Mouse (Mus musculus) MEL (cell line): ENCODE measurements around the gene Trmt1. TPM values are rescaled to one million over a fixed set of nuclear protein-coding genes. Genes with fewer than 3 reads are reported as not detected.

ENCODE experiments used
- DNase-seq: peaks from one replicate; pipeline ENCODE4 v3.0.0; 2011; ENCODE audit warnings: low read depth, low spot score
- H3K27ac ChIP-seq: 2 replicates; pipeline ENCODE4 v1.5.1; 2012; ENCODE audit warnings: low read depth, mild to moderate bottlenecking, control low read depth, low read length, moderate library complexity; ENCODE audit not compliant: control insufficient read depth
- H3K27me3 ChIP-seq, 2 experiments: fragments of 150-350 bp in 1 of 2; sonication (generic) in 1 of 2; 2 replicates each; pipeline ENCODE4 v1.6.1; 2012; ENCODE audit warnings: low read length in 2 of 2, mild to moderate bottlenecking in 2 of 2, improper control_type of control experiment in 1 of 2, moderate library complexity in 1 of 2; ENCODE audit not compliant: insufficient read depth in 2 of 2, control insufficient read depth in 1 of 2
- H3K36me3 ChIP-seq, 2 experiments: 2 replicates each; pipeline ENCODE4 v1.6.1; 2012 to 2014; ENCODE audit warnings: low read length in 2 of 2, improper control_type of control experiment in 1 of 2, inconsistent platforms in 1 of 2, mild to moderate bottlenecking in 1 of 2; ENCODE audit not compliant: insufficient read depth in 2 of 2, control insufficient read depth in 1 of 2
- H3K4me1 ChIP-seq, 2 experiments: fragments of 150-350 bp in 1 of 2; sonication (generic) in 1 of 2; 2 replicates each; pipeline ENCODE4 v1.6.1; 2012; ENCODE audit warnings: low read length in 2 of 2, improper control_type of control experiment in 1 of 2, mild to moderate bottlenecking in 1 of 2; ENCODE audit not compliant: insufficient read depth in 2 of 2, control insufficient read depth in 1 of 2
- H3K4me3 ChIP-seq, 2 experiments: fragments of 150-350 bp in 1 of 2; sonication (generic) in 1 of 2; 2 replicates each; pipeline ENCODE4 v1.5.1; 2012; ENCODE audit warnings: low read depth in 2 of 2, low read length in 2 of 2, mild to moderate bottlenecking in 2 of 2, moderate library complexity in 2 of 2, control low read depth in 1 of 2, improper control_type of control experiment in 1 of 2; ENCODE audit not compliant: control insufficient read depth in 1 of 2, insufficient read depth in 1 of 2
- H3K79me2 ChIP-seq: 2 replicates; pipeline ENCODE4 v1.6.1; 2012; ENCODE audit warnings: mild to moderate bottlenecking, low read length, moderate library complexity; ENCODE audit not compliant: control insufficient read depth, poor library complexity, insufficient read depth
- H3K9ac ChIP-seq: 2 replicates; pipeline ENCODE4 v1.6.1; 2012; ENCODE audit warnings: low read depth, mild to moderate bottlenecking, control low read depth, low read length, moderate library complexity; ENCODE audit not compliant: control insufficient read depth, poor library complexity, severe bottlenecking
- H3K9me3 ChIP-seq: fragments of 150-350 bp; sonication (generic); replicated peaks from 2 replicates; pipeline ENCODE4 v1.6.1; 2012; ENCODE audit warnings: mild to moderate bottlenecking, low read length, improper control_type of control experiment, moderate library complexity; ENCODE audit not compliant: insufficient read depth
- CTCF ChIP-seq, 3 experiments: IDR thresholded peaks in 2 of 3; conservative IDR thresholded peaks in 1 of 3; 2 replicates each; pipeline ENCODE4 v1.5.1; 2011 to 2012; ENCODE audit warnings: low read length in 3 of 3, low read depth in 2 of 3, mild to moderate bottlenecking in 2 of 3, improper control_type of control experiment in 1 of 3, inconsistent platforms in 1 of 3, mixed read lengths in 1 of 3, moderate library complexity in 1 of 3; ENCODE audit not compliant: control insufficient read depth in 1 of 3, insufficient read depth in 1 of 3, poor library complexity in 1 of 3, severe bottlenecking in 1 of 3
- EP300 ChIP-seq, 2 experiments: IDR thresholded peaks; 2 replicates each; pipeline ENCODE4 v1.6.1; 2011; ENCODE audit warnings: improper control_type of control experiment in 2 of 2, low read length in 2 of 2, low read depth in 1 of 2, mild to moderate bottlenecking in 1 of 2
- GATA1 ChIP-seq: IDR thresholded peaks from 2 replicates; pipeline ENCODE4 v1.6.1; 2011; ENCODE audit warnings: low read depth, low read length, improper control_type of control experiment
- HCFC1 ChIP-seq: IDR thresholded peaks from 2 replicates; pipeline ENCODE4 v1.6.1; 2012; ENCODE audit warnings: low read depth, mild to moderate bottlenecking, inconsistent platforms, low read length, improper control_type of control experiment, moderate library complexity
- JUND ChIP-seq: IDR thresholded peaks from 2 replicates; pipeline ENCODE4 v1.6.1; 2011; ENCODE audit warnings: low read depth, mild to moderate bottlenecking, improper control_type of control experiment, low read length
- MAX ChIP-seq: IDR thresholded peaks from 2 replicates; pipeline ENCODE4 v1.6.1; 2011; ENCODE audit warnings: low read length, improper control_type of control experiment
- MAZ ChIP-seq: IDR thresholded peaks from 2 replicates; pipeline ENCODE4 v1.6.1; 2012; ENCODE audit warnings: low read depth, mild to moderate bottlenecking, inconsistent platforms, low read length, improper control_type of control experiment
- MEF2A ChIP-seq: IDR thresholded peaks from 2 replicates; pipeline ENCODE4 v1.6.1; 2014; ENCODE audit warnings: low read depth, mild to moderate bottlenecking, inconsistent platforms, low read length, improper control_type of control experiment; ENCODE audit not compliant: poor library complexity, insufficient replicate concordance, severe bottlenecking; ENCODE audit errors: extremely low read depth
- MXI1 ChIP-seq: IDR thresholded peaks from 2 replicates; pipeline ENCODE4 v1.6.1; 2011; ENCODE audit warnings: mild to moderate bottlenecking, low read depth, low read length, improper control_type of control experiment
- MYB ChIP-seq: IDR thresholded peaks from 2 replicates; pipeline ENCODE4 v1.6.1; 2011; ENCODE audit warnings: mild to moderate bottlenecking, low read depth, low read length, improper control_type of control experiment
- NELFE ChIP-seq: IDR thresholded peaks from 2 replicates; pipeline ENCODE4 v1.6.1; 2011; ENCODE audit warnings: low read depth, low read length, improper control_type of control experiment
- NRF1 ChIP-seq: IDR thresholded peaks from 2 replicates; pipeline ENCODE4 v1.6.1; 2014; ENCODE audit warnings: low read depth, mild to moderate bottlenecking, inconsistent platforms, low read length, improper control_type of control experiment, moderate library complexity; ENCODE audit not compliant: poor library complexity, insufficient read depth, severe bottlenecking
- POLR2A ChIP-seq, 2 experiments: IDR thresholded peaks; 2 replicates each; pipeline ENCODE4 v1.6.1; 2011 to 2012; ENCODE audit warnings: low read length in 2 of 2, mild to moderate bottlenecking in 2 of 2, control low read depth in 1 of 2, improper control_type of control experiment in 1 of 2, low read depth in 1 of 2, moderate library complexity in 1 of 2; ENCODE audit not compliant: control insufficient read depth in 1 of 2, insufficient read depth in 1 of 2, poor library complexity in 1 of 2
- POLR2AphosphoS2 ChIP-seq: IDR thresholded peaks from 2 replicates; pipeline ENCODE4 v1.6.1; 2011; ENCODE audit warnings: low read length, improper control_type of control experiment
- RAD21 ChIP-seq: IDR thresholded peaks from 2 replicates; pipeline ENCODE4 v1.6.1; 2011; ENCODE audit warnings: mild to moderate bottlenecking, low read depth, low read length, improper control_type of control experiment
- SIN3A ChIP-seq: IDR thresholded peaks from 2 replicates; pipeline ENCODE4 v1.6.1; 2012; ENCODE audit warnings: low read length, improper control_type of control experiment, inconsistent platforms
- SMC3 ChIP-seq: IDR thresholded peaks from 2 replicates; pipeline ENCODE4 v1.6.1; 2011; ENCODE audit warnings: low read depth, low read length, improper control_type of control experiment
- TAL1 ChIP-seq: IDR thresholded peaks from 2 replicates; pipeline ENCODE4 v1.6.1; 2012; ENCODE audit warnings: mild to moderate bottlenecking, inconsistent platforms, low read length, moderate library complexity, mixed read lengths
- UBTF ChIP-seq: IDR thresholded peaks from 2 replicates; pipeline ENCODE4 v1.6.1; 2012; ENCODE audit warnings: low read depth, mild to moderate bottlenecking, inconsistent platforms, low read length, improper control_type of control experiment, moderate library complexity, borderline replicate concordance; ENCODE audit not compliant: insufficient read depth
- USF2 ChIP-seq, 2 experiments: IDR thresholded peaks; 2 replicates each; pipeline ENCODE4 v1.6.1; 2011 to 2012; ENCODE audit warnings: improper control_type of control experiment in 2 of 2, low read length in 2 of 2, borderline replicate concordance in 1 of 2, inconsistent platforms in 1 of 2, low read depth in 1 of 2, mild to moderate bottlenecking in 1 of 2; ENCODE audit not compliant: insufficient read depth in 1 of 2
- ZKSCAN1 ChIP-seq: IDR thresholded peaks from 2 replicates; pipeline ENCODE4 v1.6.1; 2012; ENCODE audit warnings: low read depth, mild to moderate bottlenecking, inconsistent platforms, low read length, improper control_type of control experiment, moderate library complexity
- ZMIZ1 ChIP-seq: IDR thresholded peaks from 2 replicates; pipeline ENCODE4 v1.6.1; 2012; ENCODE audit warnings: low read depth, mild to moderate bottlenecking, inconsistent platforms, low read length, improper control_type of control experiment, moderate library complexity
- polyA plus RNA-seq, 2 experiments: library from polyadenylated mRNA; stranded (reverse) in 1 of 2; unstranded in 1 of 2; fragments of >175 nt in 1 of 2; fragments of >200 nt in 1 of 2; gene quantifications; 2 replicates each; pipeline versions ENCODE4 v1.2.1 to v1.2.4; 2012; ENCODE audit warnings: low replicate concordance in 2 of 2, low read depth in 1 of 2; ENCODE audit not compliant: insufficient read length in 2 of 2, insufficient read depth in 1 of 2, missing spikeins in 1 of 2
- total RNA-seq: library from RNA; depleted of rRNA; stranded (reverse); fragments of 300-350 nt; gene quantifications from 2 replicates; pipeline ENCODE4 v1.2.3, GENCODE M21; 2012

Trmt1 gene
- total and polyA plus RNA-seq, 3 experiments: 183 to 221 TPM; not detected in 1

- TF ChIP-seq JUND (no peak), MAZ (peak; percentile 13; the same call in 1 of the 2 replicates), ZKSCAN1 (no peak), MYB (no peak), UBTF (no peak)
- peak overlapping the region; percentile 95 for H3K9ac ChIP-seq
- H3K27me3 ChIP-seq: no peaks in the 10 kb centered on the region
- peak overlapping the region; percentile 55 for H3K27ac ChIP-seq
- H3K36me3 ChIP-seq: peaks cover 0 to 20% of the 10 kb centered on the region in 2 experiments; a peak in 2 of 4 replicates
- peak; percentile 48 for DNase-seq
- peak overlapping the region; percentile 76 to 78 for H3K4me3 ChIP-seq
- peaks cover 1% of the 10 kb centered on the region; the same call in 1 of the 2 replicates for H3K79me2 ChIP-seq
- no peaks in the 10 kb centered on the region for H3K9me3 ChIP-seq
- H3K4me1 ChIP-seq: peaks cover 7 to 21% of the 10 kb centered on the region in 2 experiments; a peak in 3 of 4 replicates
These were observed 47.4 kb upstream of the Trmt1 start for GRCm38 (mm10) chr8:84638555-84639161.

- Histone ChIP-seq H3K4me3 (peak overlapping the region; percentile 76 to 91), H3K36me3 (peaks cover 0 to 20% of the 10 kb centered on the region in 2 experiments; a peak in 2 of 4 replicates), H3K27me3 (no peaks in the 10 kb centered on the region), H3K9ac (peak overlapping the region; percentile 95), H3K79me2 (peaks cover 1% of the 10 kb centered on the region; the same call in 1 of the 2 replicates), H3K4me1 (peaks cover 7 to 21% of the 10 kb centered on the region in 2 experiments; a peak in 3 of 4 replicates), H3K9me3 (no peaks in the 10 kb centered on the region), H3K27ac (peak overlapping the region; percentile 72)
- DNase-seq: peak; percentile 95
- TF ChIP-seq POLR2AphosphoS2 (peak; percentile 68; the same call in 1 of the 2 replicates), HCFC1 (peak; percentile 1; the same call in 1 of the 2 replicates), EP300 (IDR thresholded peaks at IDR 0.05; ENCODE audit: low read depth in 1 of 2, low read length in 2 of 2) (no peak), ZMIZ1 (peak; percentile 59; the same call in 1 of the 2 replicates), MAX (peak; percentile 39; the same call in 1 of the 2 replicates), TAL1 (no peak), SMC3 (peak; percentile 47), MEF2A (no peak), POLR2A (IDR thresholded peaks at IDR 0.05; ENCODE audit: control insufficient read depth in 1 of 2, insufficient read depth in 1 of 2, low read depth in 1 of 2, low read length in 2 of 2, poor library complexity in 1 of 2) (peak; percentile 80 to 88; a peak in 3 of 4 replicates), NRF1 (peak; percentile 82), GATA1 (no peak), USF2 (IDR thresholded peaks at IDR 0.05; ENCODE audit: borderline replicate concordance in 1 of 2, insufficient read depth in 1 of 2, low read depth in 1 of 2, low read length in 2 of 2) (no peak), CTCF (IDR thresholded peaks at IDR 0.05 in 2 of 3, conservative IDR thresholded peaks at IDR 0.05 in 1 of 3; ENCODE audit: control insufficient read depth in 1 of 3, insufficient read depth in 1 of 3, low read depth in 2 of 3, low read length in 3 of 3, poor library complexity in 1 of 3, severe bottlenecking in 1 of 3) (peak in 2 of 3 experiments; percentile 69 to 80; a peak in 5 of 6 replicates), MXI1 (peak; percentile 76), NELFE (peak; percentile 90), SIN3A (peak; percentile 50), RAD21 (peak; percentile 29)
These were observed 46.7 kb upstream of the Trmt1 start for GRCm38 (mm10) chr8:84639162-84640009.
